Mouse (Mus musculus) CH12F3 (cell line): ENCODE results near the gene Cabp1.

Experiments used
- in situ Hi-C: fragments of 300-500 bp; cut with MboI; formaldehyde crosslinking; loops from 2 replicates; pipeline ENCODE4 v1.14.3; 2020; ENCODE audit warnings: low sequenced_read_pairs

Gene Cabp1

DNA sequence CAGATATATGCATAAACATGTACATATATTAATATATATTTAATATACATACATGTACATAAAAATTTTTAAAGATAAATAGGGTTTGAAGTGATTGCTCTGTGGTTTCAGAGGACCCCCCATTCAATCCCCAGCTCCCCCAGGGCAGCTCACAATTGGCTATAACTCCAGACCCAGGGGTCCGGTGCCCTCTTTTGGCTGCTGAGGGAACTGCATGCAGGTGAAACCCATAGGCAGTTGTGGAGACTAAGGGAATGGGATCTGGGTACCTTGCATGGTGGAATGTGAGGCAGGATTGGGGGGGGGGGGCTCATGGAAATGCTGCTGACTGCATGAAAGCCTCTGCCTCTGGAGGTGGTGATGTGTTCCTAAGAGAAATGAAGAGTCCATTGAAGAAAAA, 16.2 kb upstream of the Cabp1 start:
- in situ Hi-C loops: no loop called here

DNA sequence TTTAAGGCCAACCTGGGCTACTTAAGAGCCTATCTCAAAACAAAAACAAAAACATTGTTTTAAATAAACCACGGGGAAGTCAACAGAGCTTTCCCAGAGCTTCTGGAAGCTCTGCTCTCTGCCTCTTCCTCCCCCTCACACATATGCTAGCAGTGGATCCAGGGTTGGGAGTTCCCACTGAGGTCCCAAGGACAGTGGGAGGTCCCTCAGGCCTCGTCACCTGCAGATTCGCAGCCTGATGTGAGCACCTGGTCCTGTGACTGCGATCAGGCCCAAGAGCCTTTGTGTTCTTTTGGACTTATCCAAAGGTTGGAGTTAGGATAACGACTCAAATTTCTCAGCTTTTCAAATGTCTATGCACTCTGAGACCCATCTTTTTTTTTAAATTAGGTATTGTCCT, 14.4 kb upstream of the Cabp1 start:
- in situ Hi-C loops: no loop called here

DNA sequence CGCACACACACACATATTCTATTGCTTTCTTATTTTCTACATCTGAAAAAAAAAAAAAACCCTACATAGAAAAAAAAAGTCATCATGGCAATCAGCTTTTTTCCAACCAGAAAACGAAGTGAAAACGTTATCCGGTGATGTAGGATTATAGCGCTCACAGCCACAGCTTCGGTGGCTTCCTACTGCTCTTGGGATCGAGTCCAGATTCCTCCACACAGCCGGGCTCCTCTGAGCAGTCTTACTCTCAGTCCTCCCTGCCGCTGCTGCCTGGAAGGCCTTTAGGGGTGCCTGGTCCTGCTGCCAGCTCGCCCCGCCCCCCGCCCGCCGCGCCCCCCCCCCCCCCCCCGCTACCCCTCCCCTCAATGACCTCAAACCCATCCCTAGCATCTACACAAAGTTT, 13.7 kb upstream of the Cabp1 start:
- in situ Hi-C loops: no loop called here

DNA sequence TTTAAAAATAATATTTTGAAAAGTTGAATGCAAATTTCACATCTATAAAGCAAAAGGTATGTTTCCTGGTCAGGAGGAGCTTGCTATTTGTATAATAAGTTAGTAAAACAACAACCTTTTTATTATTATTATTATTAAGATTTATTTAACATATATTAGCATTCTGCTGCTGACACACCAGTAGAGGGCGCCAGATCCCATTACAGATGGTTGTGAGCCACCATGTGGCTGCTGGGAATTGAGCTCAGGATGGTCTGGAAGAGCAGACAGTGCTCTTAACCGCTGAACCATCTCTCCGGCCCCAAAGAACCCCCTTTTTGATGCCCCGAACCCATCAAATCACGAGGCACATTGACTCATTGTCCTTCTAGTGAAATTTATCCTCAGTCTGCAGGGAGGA, 13.1 kb upstream of the Cabp1 start:
- in situ Hi-C loops: no loop called here

DNA sequence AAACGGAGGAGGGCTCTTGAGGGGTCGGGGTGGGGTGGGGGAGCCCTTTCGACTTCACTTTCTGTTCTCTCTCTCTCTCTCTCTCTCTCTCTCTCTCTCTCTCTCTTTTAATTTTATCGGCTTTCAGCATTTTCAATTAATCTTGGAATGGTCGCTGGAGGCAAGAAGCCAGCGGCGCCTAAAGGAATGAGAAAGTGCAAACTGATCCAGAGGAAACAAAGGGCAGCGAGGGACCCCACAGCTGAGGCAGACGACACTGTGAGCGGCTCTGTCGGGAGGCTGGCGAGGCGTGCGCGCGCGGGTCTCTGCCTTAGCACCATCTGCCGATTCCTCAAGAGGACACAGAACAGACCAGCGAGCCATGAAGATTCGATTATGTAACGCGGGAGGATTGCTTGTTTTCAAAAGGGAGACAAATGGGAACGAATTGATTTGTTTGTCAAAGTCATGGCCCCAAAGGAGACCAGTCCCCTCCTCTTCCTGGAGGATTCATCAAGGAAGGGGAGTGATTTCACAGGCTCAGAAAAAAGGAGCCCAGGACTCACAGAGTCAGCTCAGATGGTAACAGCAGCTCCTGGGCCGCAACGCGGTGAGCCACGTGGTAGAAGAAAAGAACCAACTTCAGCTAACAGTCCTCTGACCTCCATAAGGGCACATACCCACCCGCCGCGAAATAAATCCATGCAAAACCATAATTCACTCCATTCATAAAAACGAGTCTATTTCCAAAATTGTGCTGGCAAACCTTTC, 10.6 kb upstream of the Cabp1 start:
- in situ Hi-C loops: no loop called here

DNA sequence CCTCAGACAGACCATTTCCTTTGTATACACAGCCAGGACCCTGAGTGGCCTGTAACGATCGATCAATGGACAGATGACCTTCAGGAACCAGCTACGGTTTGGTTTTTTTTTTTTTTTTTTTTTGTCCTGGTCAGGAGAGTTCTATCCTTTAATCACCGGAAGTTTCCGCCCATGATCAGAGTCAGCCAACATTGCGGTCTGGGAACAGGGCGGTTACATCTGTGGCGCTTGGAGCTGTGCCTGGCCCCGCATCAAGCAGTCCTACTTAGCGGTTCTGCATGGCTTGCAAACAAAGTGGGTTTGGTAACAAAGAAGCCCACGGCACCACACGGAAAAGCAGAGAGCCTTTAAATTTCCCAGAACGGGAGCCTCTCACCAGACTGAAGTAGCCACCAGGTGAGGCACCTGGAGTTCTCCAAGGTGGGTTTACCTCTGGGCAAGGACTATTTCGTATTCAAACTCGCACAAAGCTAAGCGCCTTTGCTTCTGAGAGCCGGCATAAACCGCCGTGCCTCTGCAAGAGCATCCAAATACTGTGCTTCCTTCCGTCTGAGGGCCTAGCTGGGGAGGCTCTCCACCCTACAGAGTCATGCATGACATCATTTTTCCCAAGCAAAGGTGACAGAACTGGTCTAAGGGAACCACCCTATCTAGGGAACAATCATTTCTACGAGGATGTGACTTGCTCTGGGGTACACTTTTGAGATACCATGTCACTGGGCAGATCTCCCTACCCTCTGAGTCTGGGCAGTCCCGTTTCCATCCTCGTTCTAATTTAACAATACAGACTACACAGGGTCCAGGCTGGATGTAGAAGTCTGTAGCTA, 9.8 kb upstream of the Cabp1 start:
- in situ Hi-C loops: no loop called here

DNA sequence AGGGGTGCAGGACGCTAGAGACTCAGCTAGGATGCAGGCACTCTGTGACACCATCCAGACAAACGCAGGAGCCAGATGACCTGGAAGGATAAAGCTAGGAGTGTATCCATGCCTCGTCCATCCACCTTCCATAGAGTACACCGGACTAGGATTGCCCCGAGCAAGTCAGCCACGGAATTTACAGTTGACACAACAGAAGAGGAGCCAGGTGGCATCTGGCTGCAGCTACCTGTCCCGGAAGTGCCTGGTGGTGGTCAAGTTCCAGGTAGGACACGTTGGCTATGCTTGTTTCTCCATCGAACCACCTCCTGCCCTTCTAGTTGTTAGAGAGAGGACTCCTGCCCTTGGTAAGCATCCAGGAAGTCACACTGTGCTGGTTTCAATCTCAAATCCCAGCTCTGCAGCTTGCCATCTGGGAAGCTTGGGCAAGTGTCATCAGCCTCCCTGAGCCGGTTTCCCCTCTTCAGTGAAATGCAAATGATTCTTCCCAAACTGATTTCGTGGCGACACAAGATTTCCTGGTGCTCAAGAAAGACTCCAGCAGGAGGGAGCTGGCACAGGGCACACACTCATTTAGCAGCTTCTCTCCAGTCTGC, 543 bp upstream of the Cabp1 start:
- in situ Hi-C loops: no loop called here

DNA sequence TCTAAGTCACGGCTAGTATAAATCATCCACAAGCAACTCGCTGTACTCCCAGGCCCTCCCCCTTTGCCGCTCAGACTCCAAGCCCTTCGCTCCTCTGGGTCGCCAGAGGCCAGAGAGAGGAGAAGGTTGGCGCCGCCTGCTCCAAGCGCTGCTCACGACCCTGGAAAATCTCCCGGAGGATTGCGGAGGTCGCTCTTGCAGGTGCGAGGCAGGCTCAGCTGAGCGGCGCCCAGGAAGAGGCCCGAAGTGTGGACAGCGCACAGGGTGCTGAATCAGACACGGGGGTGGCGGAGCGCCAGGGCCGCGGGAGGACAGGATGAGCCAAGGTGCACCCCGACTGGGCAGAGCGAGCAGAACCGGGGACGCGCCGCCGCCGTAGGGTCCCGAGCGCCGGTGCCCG, 955 bp downstream of the Cabp1 start:
- in situ Hi-C loops: no loop called here

DNA sequence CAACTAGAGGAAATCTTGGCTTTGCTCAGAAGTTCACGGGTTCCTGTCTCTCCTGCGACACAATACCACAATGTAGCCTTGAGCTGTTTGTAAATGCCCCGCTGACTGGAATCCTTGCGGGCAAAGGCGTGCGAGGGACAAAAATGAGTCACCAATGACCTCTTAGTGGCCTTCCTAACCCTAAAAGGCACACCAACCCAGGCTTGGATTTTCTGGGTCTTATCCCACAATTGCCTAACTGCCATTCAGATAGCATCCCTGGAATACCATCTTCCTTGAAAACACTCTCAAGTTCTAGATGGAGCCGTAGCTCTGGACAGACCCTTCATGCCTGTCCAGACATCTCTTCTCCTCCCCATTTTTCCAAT, 1.4 kb downstream of the Cabp1 start:
- in situ Hi-C loops: no loop called here

DNA sequence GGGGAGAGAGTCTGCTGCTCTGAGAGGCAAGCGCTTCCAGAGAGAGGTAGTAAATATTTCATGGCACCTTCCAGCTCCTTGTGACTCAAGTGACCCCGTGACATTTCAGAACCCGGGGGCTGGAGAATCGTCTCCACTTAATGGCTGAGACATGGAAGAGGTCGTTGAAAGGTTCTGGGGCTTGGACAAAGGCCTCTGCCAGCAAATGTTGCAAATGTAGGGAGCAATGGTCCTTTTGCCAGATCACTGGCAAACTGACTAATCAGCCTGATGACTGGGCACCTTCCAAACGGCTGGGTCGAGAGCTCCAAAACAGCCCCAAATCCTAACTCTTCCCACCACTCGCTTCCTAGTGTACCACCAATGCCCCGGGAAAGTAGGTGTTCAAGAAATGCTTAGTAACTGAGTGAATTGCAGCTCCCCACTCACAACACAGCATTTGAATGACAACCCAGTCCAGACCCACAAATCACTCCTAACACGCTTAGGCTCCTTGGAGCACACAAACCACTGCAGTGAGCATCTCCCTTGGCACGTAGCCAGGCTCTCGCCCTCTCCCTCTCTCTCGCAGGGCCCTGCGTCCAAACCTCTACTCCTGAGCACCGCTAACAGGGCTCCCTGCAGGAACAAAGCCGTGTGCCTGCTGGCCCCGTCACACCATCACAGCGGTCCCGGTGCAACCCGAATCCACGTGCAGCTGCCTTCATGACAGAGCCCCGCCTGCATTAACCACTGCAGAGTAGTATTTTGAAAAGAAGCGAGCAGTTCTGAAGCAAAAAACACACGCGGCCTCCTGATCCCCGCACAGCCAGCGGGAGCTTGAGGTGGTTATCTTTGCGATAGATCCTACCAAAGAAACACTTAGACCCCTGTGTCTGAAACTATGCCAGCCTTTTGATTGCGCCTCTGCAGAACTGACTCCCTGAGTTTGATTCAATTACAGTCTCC, 2.0 kb downstream of the Cabp1 start:
- in situ Hi-C loops: no loop called here

DNA sequence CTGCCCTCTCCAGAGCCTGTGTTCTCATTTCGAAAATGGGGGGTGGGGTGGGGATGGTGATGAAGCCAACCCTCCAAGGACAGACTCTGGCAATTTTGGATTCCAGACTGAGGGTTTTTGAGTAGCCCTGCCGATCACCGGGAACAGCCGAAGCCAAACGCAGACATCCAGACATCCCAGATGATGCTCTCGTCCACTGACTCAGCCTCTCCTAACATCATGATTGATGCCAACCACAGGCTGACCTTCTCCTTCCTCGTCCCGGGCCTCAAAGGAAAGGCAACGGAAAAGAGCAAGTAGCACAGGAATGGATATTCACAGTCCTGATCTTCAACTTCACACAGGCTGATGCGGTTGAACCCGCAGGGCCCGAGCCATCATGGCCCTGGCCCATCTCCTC, 4.1 kb downstream of the Cabp1 start:
- in situ Hi-C loops: no loop called here

DNA sequence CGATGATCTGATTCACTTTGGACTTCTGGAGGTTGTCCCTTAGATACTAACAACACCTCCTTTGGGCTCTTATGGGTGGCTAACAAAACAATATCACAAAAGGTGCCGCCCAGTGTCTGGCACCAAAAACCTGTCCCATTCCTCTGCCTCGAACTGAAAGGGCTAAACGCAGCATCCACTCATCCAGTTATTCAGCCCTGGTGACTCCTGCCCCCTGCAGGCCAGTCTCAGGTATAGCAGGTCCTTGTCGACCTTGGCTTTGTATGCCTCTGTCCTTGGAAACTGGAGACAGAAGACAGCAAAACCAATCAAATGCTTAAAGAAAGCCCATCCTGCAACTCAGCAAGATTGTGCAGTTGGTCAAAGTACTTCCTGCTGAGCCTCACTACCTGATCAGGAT, 5.4 kb downstream of the Cabp1 start:
- in situ Hi-C loops: no loop called here

DNA sequence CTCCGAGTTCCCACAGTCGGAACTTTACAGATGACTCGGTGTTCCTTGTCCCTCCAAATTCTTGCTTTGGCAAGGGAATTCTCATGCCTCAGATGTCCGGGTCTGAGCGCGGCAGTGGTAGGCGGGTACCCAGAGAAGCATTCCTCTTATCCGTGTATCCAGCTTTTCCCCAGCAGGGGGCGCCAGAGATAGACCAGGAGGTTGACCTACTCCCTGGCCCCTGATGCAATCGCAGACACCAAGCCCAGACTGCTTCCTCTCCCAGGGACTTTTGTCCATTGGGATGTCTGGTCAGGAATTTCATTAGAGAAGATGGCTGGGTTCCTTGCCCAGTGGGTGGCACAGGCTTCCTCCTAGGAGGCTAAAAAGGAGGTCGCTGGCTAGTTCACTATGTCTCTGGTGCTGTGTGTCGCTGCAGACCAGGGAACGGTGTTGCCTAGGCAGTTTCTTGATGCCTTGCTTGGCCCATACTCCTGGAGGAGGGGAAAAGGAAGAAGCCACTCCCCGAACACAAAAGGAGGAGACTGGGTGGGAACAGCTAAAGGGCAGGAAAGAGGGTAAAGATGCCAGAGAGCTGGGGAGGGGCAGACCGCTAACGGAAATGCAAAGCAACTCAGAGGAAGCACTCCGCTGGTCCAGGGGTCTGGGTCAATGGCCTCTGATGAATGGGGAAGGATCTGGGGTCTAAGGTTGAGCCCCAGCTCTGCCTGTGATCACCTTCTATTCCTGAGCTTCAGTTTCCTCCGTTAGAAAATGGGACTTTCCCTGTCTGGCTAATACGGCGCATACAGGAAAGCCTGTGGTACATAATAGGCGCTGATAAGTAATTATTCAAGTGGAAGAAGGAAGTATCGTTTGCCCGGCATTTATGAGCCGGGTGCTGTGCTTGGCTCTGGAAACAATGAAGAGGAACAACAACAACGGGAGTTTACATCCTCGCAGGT, 6.7 kb downstream of the Cabp1 start:
- in situ Hi-C loops: no loop called here

DNA sequence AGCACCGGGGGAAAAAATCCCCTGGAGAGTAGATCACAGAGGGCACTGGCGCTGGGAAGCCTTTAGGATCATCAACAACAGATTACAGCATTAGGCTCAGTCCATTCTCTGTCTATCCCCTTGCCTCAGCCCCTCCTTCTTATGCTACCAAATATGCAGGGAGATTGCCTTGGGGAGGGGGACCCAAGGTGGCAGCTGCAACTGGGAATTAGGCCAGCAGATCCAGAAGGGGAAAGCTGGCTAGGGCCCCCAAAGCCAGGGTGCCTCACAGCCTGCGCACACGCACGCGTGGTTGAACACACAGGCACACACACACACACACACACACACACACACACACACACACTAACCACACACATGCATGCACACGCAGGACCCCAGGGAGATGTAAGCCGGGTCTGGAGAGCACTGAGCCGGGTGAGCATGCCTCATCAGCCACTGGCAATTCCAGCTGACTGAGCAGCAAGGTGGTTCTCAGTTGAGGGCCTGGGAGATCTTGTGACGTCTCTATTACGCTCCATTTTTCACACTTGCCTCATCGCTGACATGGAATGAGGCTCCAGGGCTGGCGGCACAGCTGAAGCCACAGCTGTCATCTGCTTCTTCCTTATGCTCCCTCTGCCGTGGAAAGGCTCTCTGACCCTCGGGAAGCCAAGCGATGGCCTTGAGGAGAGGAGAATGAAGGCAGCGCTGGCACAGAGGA, 7.7 kb downstream of the Cabp1 start:
- in situ Hi-C loops: no loop called here

DNA sequence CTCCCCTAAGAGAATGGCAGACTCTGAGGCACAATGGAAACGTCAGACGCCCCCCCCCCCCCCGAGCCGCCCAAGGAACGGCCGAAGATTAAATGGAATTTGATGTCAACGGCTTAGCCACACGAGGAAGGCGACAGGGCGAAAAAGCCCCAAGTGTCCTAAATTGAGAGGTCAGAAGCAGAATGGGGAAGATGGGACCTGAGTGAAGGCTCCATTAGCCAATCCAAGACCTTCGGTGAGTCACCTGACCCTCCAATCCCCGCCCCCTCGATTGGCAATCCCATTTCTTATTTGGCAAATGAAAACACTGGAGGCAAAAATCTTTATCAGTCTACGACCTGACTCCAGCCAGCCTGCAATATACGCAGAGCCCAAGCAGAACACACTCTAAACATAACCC, 9.5 kb downstream of the Cabp1 start:
- in situ Hi-C loops: no loop called here

DNA sequence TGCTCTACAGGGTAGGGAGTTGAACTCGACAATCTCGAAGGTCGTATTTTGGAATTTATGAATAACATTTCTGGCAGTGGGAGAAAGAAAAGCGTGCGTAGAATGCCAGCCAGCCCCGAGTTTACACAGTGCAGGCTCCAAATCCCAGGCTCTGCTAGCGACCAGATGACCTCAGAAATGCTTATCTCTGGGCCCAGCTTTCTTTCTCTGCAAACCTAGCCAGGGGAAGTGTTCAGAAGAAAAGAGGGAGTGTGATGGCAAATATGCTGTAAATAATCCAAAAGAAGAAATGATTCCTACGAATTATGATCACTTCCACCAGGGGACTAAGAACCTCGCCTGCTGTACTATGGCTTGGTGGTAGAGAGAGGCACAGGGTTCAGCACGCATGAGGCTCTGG, 10.7 kb downstream of the Cabp1 start:
- in situ Hi-C loops: no loop called here

DNA sequence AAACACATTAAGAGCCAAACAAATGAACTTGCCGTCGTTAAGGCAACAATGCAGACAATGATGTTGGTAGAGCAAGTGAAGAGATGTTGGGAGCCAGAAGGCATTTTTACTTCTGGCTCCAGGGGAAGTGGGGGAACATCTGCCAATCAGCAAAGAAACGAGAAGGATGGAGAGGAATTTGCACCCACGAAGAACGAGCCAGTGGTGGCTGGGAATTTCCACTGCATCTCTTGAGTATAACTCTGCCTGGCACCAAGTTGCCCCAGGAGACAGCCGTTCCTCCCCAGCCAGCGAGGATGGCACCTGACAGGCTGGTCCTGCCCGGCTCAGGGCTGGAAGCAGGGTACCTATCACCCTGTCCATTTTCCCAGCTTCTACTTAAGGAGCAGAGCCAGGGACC, 11.3 kb downstream of the Cabp1 start:
- in situ Hi-C loops: no loop called here

DNA sequence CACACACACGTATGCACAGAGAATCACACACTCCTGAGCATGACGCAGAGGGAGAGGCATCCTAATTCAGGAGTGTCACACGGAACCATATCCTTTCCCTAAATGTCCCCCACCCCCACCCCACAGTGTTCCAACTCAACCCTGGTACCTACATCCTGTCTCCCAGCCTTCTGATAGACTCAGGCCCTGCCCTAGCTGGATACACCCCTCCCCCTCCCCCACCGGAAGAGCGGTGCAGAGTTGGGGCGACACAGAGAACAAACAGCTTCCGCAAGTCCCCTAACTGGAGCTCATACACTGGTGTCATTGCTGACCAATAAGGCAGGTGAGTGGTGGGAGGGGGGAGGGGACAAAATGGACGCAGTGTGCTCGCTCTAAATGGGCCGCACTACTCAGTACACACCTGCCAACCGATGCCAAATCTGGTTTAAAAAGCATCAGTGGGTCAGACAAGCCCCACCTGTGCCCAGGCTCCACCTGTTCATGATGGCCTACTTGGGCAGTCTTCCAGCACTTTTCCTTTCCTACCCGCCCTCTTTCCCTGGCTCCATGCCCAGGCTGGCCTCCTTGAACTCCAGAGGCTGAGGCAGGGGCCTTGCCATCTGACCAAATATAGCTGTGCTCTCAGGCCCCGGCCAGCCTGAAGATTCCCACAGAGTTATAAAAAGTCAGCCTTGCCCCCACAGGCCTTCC, 12.8 kb downstream of the Cabp1 start:
- in situ Hi-C loops: no loop called here

DNA sequence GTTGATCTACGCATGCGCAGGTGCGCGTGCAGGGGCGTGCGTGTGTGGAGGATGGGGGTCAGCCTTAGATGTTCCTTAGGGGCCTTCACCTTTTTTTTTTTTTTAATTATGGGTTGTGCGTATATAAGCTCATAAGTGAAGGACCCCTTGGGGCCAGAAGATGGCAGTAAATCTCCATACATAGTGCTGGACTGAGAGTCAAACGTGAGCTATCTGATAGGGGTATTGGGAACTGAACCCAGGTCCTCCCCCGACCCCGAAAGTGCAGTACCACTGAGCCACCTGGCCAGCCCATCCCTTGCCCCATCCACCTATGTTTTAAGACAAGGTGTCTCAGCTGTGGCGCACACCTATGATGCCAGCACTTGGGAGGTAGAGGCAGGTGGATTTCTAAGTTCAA, 14.6 kb downstream of the Cabp1 start:
- in situ Hi-C loops: no loop called here
